ENCODE assay signal across 9 mouse cellular contexts in genomic region chr14:73632648-73633263, GRCm38 (mm10). TPM values are rescaled to one million over a fixed set of nuclear protein-coding genes. Genes with fewer than 3 reads are reported as not detected.
DNase-seq lines count a peak whose midpoint lies in the region; ATAC-seq and TF ChIP-seq lines count a peak whose summit lies in the region.
"Had no signal": no experiment of that assay in that cellular context is flagged by ENCODE, and none has a peak within 500 bp of the region (broad histone marks: within the 10 kb centered on the region; RNA-seq: fewer than 3 reads in every experiment).

No protein-coding gene starts in this region.

- DNase-seq in kidney, adult 18-20 months = peak; percentile 59
- DNase-seq in kidney, postnatal 14 days = no peak
- peak; percentile 59 to 60 for DNase-seq in adrenal gland, postnatal 36 days
- peak; percentile 16 for DNase-seq in fat pad, adult 2 months (ENCODE audit: extremely low read depth, low read depth, low spot score)
- peak; percentile 44 to 48 for DNase-seq in layer of hippocampus, adult 2 months (ENCODE audit: low spot score in 2 of 2)
- DNase-seq in right cerebral cortex, postnatal 4 days = peak; percentile 49
- no peak for DNase-seq in gastrocnemius, postnatal 10 days

- ATAC-seq in erythroblast, adult 5-6 weeks (replicated peaks; ENCODE audit: low FRiP score, poor library complexity, severe bottlenecking) = no peak

- no peak overlapping the region for H3K27ac ChIP-seq in layer of hippocampus, adult 2 months
- H3K27ac ChIP-seq: macrophage had no signal

- H3K4me3 ChIP-seq in layer of hippocampus, adult 2 months = no peak overlapping the region

- TF ChIP-seq CTCF in layer of hippocampus, adult 2 months (conservative IDR thresholded peaks at IDR 0.05) = no peak

RNA-seq across cellular contexts. Expression of gene Gm21750, which starts 28.3 kb away (rescaled TPM):
- total RNA-seq in adrenal gland, postnatal 36 days (2021) = not detected
- total RNA-seq in layer of hippocampus, adult 2 months (2021) = not detected
- total RNA-seq in gastrocnemius, postnatal 10 days (2021) = not detected
- not detected in 2 replicates for total RNA-seq in erythroblast, adult 5-6 weeks (2015; ENCODE audit: low replicate concordance)
- total RNA-seq in erythroblast, adult 5-6 weeks (2017; ENCODE audit: low replicate concordance) = 1.1 TPM in 1 of 2 replicates, not detected in the other

Comparison
In these comparisons a context has a peak if more than half of its experiments do, and no peak if none do; other contexts are left out.
1. DNase-seq: peak in kidney, adult 18-20 months (single experiment), adrenal gland, postnatal 36 days (2 of 2), fat pad, adult 2 months (single experiment), layer of hippocampus, adult 2 months (2 of 2) and right cerebral cortex, postnatal 4 days (single experiment); none in kidney, postnatal 14 days (single experiment) and gastrocnemius, postnatal 10 days (single experiment).